Mouse (Mus musculus): Measurements from ENCODE around the gene Sema3a. TPM values are rescaled to one million over a fixed set of nuclear protein-coding genes. Genes with fewer than 3 reads are reported as not detected.
A peak's percentile ranks its signal among the peaks of the same experiment; 100 is the strongest.

Gene Sema3a
- 19.4 and 20.3 TPM in 2 replicates for polyA plus RNA-seq (2014; fragmentation: Nextera tagmentation; extraction: Ambion mirVana)

DNA sequence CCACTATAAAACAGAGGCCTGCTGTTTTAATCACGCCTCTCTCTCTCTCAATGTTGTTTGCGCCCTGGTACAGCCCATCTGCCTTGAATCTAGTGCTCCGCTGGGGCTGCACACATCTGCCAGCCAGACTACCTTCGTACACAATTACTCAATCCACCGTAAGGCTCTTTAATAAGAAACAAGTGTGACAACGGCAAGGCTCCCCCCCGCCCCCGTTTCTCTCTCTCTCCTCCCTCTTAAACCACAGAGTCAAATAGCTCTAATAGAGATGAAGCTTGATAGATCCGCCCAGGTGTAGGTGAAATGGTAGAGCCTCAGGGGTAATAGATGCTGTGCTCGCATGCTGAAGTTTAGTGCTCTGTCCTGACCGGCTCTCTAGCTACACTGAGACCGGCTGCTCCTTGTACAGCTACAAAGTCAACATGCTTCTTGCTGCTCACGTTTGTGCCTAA is at the start of gene Sema3a:
Gene Sema3a, plus strand, starts transcription at position 174 of the 452 bp plus-strand sequence.
- Histone ChIP-seq H3K9ac (ENCODE audit: low read length) (no peak within 1 kb of the TSS), H3K27me3 (ENCODE audit: control insufficient read depth, insufficient read depth, low read length) (no peaks in the 10 kb centered on the region), H3K36me3 (ENCODE audit: control insufficient read depth, insufficient read depth, low read length) (no peaks in the 10 kb centered on the region), H3K4me2 (ENCODE audit: low read depth, low read length, severe bottlenecking) (no peak within 1 kb of the TSS), H3K4me3 (ENCODE audit: low read depth, low read length) (no peak within 1 kb of the TSS), H3K9me3 (ENCODE audit: control insufficient read depth, low read length) (no peaks in the 10 kb centered on the region), H3K4me1 (replicated peaks; ENCODE audit: control insufficient read depth, insufficient read depth, low read length) (no peaks in the 10 kb centered on the region), H3K27ac (ENCODE audit: low read depth, low read length) (no peak within 1 kb of the TSS)
- peak; percentile 63 for ATAC-seq (replicated peaks; ENCODE audit: low FRiP score)
- 53% methylated on average over 13 of the region's 13 CpGs for WGBS
- peak; percentile 56 for DNase-seq (ENCODE audit: low spot score)

DNA sequence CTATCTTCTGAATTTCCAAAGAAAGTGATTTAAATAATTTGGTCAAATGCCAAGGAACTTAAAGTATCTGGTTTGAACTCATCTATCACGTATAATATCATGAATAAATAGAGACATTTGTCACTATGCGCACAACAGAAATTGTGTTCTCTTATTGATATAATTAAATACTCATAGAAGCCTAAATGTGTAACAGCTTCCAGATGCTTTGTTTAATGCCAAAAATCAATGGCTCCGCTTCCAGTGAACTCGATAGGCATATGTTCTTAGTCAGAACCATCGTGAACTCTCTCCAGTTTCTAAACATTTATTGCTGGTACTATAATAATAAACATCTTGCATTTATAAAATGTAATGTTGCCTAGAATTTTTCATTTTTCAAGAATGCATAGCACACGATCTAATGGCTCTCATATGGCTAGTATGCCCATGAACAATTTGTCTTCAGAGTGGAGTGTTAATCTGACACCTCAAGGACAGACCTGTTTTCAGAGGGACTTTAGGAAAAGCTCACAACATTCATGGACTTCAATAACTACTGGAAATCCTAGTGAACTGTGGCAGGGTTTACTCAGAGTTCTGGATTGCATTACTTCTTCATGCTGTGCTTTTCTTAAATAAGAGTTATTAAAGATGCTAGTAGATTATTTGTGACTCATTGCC is 40.3 kb upstream of the Sema3a start:
- H3K4me2 ChIP-seq (ENCODE audit: low read depth, low read length, severe bottlenecking) = no peak overlapping the region
- H3K4me1 ChIP-seq (replicated peaks; ENCODE audit: control insufficient read depth, insufficient read depth, low read length) = no peaks in the 10 kb centered on the region
- DNase-seq (ENCODE audit: low spot score) = no peak
- H3K4me3 ChIP-seq (ENCODE audit: low read depth, low read length) = no peak overlapping the region
- WGBS = 83% methylated on average over 6 of the region's 6 CpGs
- no peaks in the 10 kb centered on the region for H3K36me3 ChIP-seq (ENCODE audit: control insufficient read depth, insufficient read depth, low read length)
- H3K27me3 ChIP-seq (ENCODE audit: control insufficient read depth, insufficient read depth, low read length) = no peaks in the 10 kb centered on the region
- ATAC-seq (replicated peaks; ENCODE audit: low FRiP score) = no peak
- no peak overlapping the region for H3K27ac ChIP-seq (ENCODE audit: low read depth, low read length)
- H3K9ac ChIP-seq (ENCODE audit: low read length) = no peak overlapping the region
- H3K9me3 ChIP-seq (ENCODE audit: control insufficient read depth, low read length) = no peaks in the 10 kb centered on the region

DNA sequence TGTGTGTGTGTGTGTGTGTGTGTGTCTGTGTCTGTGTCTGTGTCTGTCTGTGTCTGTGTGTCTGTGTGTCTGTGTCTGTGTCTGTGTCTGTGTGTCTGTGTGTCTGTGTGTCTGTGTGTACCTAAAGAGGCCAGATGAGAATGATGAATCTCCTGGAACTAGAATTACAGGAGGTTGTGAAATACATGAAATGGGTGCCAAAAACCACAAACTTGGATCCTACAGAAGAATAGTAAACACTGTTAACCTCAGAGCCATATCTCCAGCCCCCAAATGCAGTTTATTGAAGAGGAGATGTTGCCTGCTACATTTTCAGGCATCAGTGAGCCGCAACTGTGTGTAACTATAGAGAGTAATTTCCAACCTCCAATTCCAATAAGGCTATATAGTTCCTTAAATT is 34.8 kb upstream of the Sema3a start:
- no peaks in the 10 kb centered on the region for H3K36me3 ChIP-seq (ENCODE audit: control insufficient read depth, insufficient read depth, low read length)
- no peak overlapping the region for H3K4me2 ChIP-seq (ENCODE audit: low read depth, low read length, severe bottlenecking)
- ATAC-seq (replicated peaks; ENCODE audit: low FRiP score) = no peak
- DNase-seq (ENCODE audit: low spot score) = no peak
- no peaks in the 10 kb centered on the region for H3K27me3 ChIP-seq (ENCODE audit: control insufficient read depth, insufficient read depth, low read length)
- H3K27ac ChIP-seq (ENCODE audit: low read depth, low read length) = no peak overlapping the region
- no peak overlapping the region for H3K9ac ChIP-seq (ENCODE audit: low read length)
- no peak overlapping the region for H3K4me3 ChIP-seq (ENCODE audit: low read depth, low read length)
- H3K9me3 ChIP-seq (ENCODE audit: control insufficient read depth, low read length) = no peaks in the 10 kb centered on the region
- WGBS = 92% methylated on average over 1 of the region's 1 CpGs
- H3K4me1 ChIP-seq (replicated peaks; ENCODE audit: control insufficient read depth, insufficient read depth, low read length) = no peaks in the 10 kb centered on the region

DNA sequence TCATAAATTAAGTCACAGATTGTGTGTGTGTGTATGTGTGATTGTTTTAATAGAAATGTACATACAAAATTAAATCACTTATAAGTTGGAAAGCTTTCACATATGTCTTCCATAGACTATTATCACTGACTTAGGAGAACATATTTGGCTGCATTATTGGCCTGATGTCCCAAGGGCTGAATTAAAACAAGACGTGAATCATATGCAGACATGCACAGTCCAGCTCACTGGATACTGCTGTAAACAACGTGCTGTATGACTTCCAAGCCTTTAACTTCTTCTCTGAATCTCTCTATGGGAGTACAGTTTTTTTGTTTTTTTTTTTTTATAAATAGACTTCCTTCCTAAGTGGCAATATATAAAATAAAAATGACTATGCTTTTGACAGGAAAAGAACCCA is 15.7 kb upstream of the Sema3a start:
- H3K4me3 ChIP-seq (ENCODE audit: low read depth, low read length) = no peak overlapping the region
- no peaks in the 10 kb centered on the region for H3K9me3 ChIP-seq (ENCODE audit: control insufficient read depth, low read length)
- ATAC-seq (replicated peaks; ENCODE audit: low FRiP score) = no peak
- 84% methylated on average over 2 of the region's 2 CpGs for WGBS
- no peaks in the 10 kb centered on the region for H3K27me3 ChIP-seq (ENCODE audit: control insufficient read depth, insufficient read depth, low read length)
- DNase-seq (ENCODE audit: low spot score) = no peak
- no peaks in the 10 kb centered on the region for H3K4me1 ChIP-seq (replicated peaks; ENCODE audit: control insufficient read depth, insufficient read depth, low read length)
- H3K36me3 ChIP-seq (ENCODE audit: control insufficient read depth, insufficient read depth, low read length) = no peaks in the 10 kb centered on the region
- no peak overlapping the region for H3K27ac ChIP-seq (ENCODE audit: low read depth, low read length)
- no peak overlapping the region for H3K4me2 ChIP-seq (ENCODE audit: low read depth, low read length, severe bottlenecking)
- no peak overlapping the region for H3K9ac ChIP-seq (ENCODE audit: low read length)

DNA sequence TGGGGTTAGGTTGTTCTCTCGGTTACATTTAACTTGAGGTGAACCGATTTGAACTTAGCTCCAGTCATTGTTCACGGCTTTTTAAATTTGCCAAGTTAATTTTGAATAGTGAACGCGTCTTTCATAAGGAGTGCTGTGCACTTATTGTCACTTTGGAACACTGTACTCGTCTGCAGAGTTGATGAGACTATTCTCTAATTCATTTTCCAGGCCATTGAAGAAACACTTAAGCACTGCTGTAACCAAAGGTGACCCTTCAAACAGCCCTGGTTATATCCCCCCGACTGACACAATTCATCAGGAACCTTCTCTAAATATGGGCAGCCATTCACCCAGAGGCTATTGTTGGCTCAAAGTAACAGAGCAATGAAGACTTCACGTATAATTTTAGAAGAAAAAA is 8.0 kb upstream of the Sema3a start:
- Histone ChIP-seq H3K4me3 (ENCODE audit: low read depth, low read length) (no peak overlapping the region), H3K27ac (ENCODE audit: low read depth, low read length) (no peak overlapping the region), H3K27me3 (ENCODE audit: control insufficient read depth, insufficient read depth, low read length) (no peaks in the 10 kb centered on the region), H3K36me3 (ENCODE audit: control insufficient read depth, insufficient read depth, low read length) (no peaks in the 10 kb centered on the region), H3K4me1 (replicated peaks; ENCODE audit: control insufficient read depth, insufficient read depth, low read length) (no peaks in the 10 kb centered on the region), H3K4me2 (ENCODE audit: low read depth, low read length, severe bottlenecking) (no peak overlapping the region), H3K9me3 (ENCODE audit: control insufficient read depth, low read length) (no peaks in the 10 kb centered on the region), H3K9ac (ENCODE audit: low read length) (no peak overlapping the region)
- 47% methylated on average over 8 of the region's 8 CpGs for WGBS
- ATAC-seq (replicated peaks; ENCODE audit: low FRiP score) = no peak
- DNase-seq (ENCODE audit: low spot score) = no peak

DNA sequence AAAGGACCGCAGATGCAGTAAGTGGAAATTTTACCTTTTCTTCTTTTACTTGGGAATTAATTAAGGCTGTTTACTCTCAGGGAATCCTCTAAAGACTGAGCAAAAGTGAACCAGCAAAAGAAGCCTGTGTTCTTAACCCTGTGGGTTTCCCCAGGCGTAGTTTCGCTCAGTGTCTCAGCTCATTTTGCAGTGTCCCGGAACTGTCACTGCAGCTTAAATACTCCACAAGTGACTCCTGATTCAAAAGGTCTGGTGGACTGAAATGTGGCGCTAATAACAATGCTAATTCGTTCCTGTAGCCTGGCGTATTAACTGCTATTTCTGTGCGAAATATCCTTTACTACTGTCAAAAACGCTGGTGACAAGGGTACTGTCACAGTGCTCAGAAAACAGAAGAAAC is 543 bp downstream of the Sema3a start:
- ATAC-seq (replicated peaks; ENCODE audit: low FRiP score) (no peak), DNase-seq (ENCODE audit: low spot score) (no peak)
- Histone ChIP-seq H3K4me3 (ENCODE audit: low read depth, low read length) (no peak overlapping the region), H3K27ac (ENCODE audit: low read depth, low read length) (no peak overlapping the region), H3K36me3 (ENCODE audit: control insufficient read depth, insufficient read depth, low read length) (no peaks in the 10 kb centered on the region), H3K27me3 (ENCODE audit: control insufficient read depth, insufficient read depth, low read length) (no peaks in the 10 kb centered on the region), H3K4me1 (replicated peaks; ENCODE audit: control insufficient read depth, insufficient read depth, low read length) (no peaks in the 10 kb centered on the region), H3K9ac (ENCODE audit: low read length) (no peak overlapping the region), H3K9me3 (ENCODE audit: control insufficient read depth, low read length) (no peaks in the 10 kb centered on the region), H3K4me2 (ENCODE audit: low read depth, low read length, severe bottlenecking) (no peak overlapping the region)
- WGBS = 63% methylated on average over 9 of the region's 9 CpGs

DNA sequence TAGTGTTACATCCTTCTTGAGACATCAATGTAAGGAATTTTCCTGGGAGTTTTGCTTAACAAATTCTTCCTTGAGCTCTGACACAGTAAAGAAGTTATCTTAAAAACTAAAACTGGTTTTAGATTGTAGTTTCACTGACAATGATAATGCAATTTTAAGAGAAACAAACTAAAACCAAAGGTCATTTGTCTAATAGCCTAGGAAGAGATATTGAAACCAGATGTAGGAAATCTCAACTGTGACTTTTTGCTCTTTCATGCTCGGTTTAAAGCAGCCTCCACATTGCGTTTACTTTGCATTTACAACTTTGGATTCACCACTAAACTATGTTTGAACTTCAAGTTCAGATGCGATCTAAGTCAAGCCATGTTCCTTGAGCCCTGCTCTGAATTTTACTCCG is 982 bp downstream of the Sema3a start:
- no peak for DNase-seq (ENCODE audit: low spot score)
- Histone ChIP-seq H3K36me3 (ENCODE audit: control insufficient read depth, insufficient read depth, low read length) (no peaks in the 10 kb centered on the region), H3K27me3 (ENCODE audit: control insufficient read depth, insufficient read depth, low read length) (no peaks in the 10 kb centered on the region), H3K9me3 (ENCODE audit: control insufficient read depth, low read length) (no peaks in the 10 kb centered on the region), H3K4me3 (ENCODE audit: low read depth, low read length) (no peak overlapping the region), H3K4me2 (ENCODE audit: low read depth, low read length, severe bottlenecking) (no peak overlapping the region), H3K9ac (ENCODE audit: low read length) (no peak overlapping the region), H3K27ac (ENCODE audit: low read depth, low read length) (no peak overlapping the region), H3K4me1 (replicated peaks; ENCODE audit: control insufficient read depth, insufficient read depth, low read length) (no peaks in the 10 kb centered on the region)
- WGBS = 73% methylated on average over 4 of the region's 4 CpGs
- no peak for ATAC-seq (replicated peaks; ENCODE audit: low FRiP score)

DNA sequence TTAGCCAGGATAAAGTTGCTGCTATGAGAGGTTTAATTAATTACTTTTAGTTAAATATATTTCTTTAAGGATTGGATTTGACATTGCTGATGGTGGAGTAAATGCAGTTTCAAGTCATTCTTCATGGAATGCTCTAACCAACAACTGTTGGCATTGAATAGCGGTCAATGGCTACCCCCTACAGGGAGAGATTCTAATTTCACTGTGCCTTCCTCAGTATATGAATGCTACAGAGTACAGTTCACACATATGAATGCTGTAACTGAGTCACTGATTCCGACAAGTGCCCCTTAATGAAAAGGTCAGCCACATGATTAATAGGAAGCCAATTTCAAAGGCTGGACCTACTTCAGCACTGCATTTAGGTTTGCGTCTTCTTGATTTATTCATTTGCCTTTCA is 1.9 kb downstream of the Sema3a start:
- Histone ChIP-seq H3K27me3 (ENCODE audit: control insufficient read depth, insufficient read depth, low read length) (no peaks in the 10 kb centered on the region), H3K4me2 (ENCODE audit: low read depth, low read length, severe bottlenecking) (no peak overlapping the region), H3K9me3 (ENCODE audit: control insufficient read depth, low read length) (no peaks in the 10 kb centered on the region), H3K4me3 (ENCODE audit: low read depth, low read length) (no peak overlapping the region), H3K9ac (ENCODE audit: low read length) (no peak overlapping the region), H3K27ac (ENCODE audit: low read depth, low read length) (no peak overlapping the region), H3K36me3 (ENCODE audit: control insufficient read depth, insufficient read depth, low read length) (no peaks in the 10 kb centered on the region), H3K4me1 (replicated peaks; ENCODE audit: control insufficient read depth, insufficient read depth, low read length) (no peaks in the 10 kb centered on the region)
- no peak for ATAC-seq (replicated peaks; ENCODE audit: low FRiP score)
- WGBS = 82% methylated on average over 3 of the region's 3 CpGs
- DNase-seq (ENCODE audit: low spot score) = no peak

DNA sequence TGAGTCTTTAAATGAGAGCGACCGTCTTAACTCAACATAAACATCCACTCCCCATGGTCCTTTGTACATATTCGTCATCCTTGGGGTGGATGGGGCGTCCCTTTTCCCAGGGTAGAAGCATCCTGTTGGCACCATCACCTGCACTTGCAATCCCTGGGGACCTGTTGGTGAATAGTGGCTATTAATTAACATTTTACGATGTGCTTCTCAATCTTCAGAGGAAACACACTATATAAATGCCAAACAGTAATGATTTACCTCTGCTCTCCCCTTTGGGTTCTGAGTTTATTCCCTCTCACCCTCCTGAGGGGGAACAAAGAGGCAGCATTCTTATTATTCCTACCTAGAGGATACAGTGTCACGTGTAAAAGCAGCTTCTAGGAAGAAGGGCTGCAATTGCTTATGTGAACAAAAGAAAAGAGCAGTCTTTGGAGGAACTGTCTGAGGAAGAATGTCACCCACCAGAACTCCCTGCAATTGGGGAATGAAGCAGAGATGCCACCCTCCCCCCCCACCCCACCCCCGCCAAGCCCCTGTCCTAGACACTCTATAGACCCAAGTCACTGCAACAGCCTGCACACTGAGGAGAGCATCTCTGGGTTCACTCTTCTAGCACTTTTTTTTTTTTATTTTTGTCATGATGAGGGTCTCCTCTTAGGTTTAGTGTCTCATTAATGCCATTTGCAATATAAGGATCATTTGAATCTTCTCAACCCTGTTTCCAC is 19.7 kb downstream of the Sema3a start:
- no peak overlapping the region for H3K9ac ChIP-seq (ENCODE audit: low read length)
- H3K27me3 ChIP-seq (ENCODE audit: control insufficient read depth, insufficient read depth, low read length) = no peaks in the 10 kb centered on the region
- no peaks in the 10 kb centered on the region for H3K4me1 ChIP-seq (replicated peaks; ENCODE audit: control insufficient read depth, insufficient read depth, low read length)
- DNase-seq (ENCODE audit: low spot score) (no peak), ATAC-seq (replicated peaks; ENCODE audit: low FRiP score) (no peak)
- no peak overlapping the region for H3K27ac ChIP-seq (ENCODE audit: low read depth, low read length)
- WGBS = 66% methylated on average over 7 of the region's 7 CpGs
- H3K4me2 ChIP-seq (ENCODE audit: low read depth, low read length, severe bottlenecking) = no peak overlapping the region
- no peaks in the 10 kb centered on the region for H3K9me3 ChIP-seq (ENCODE audit: control insufficient read depth, low read length)
- no peaks in the 10 kb centered on the region for H3K36me3 ChIP-seq (ENCODE audit: control insufficient read depth, insufficient read depth, low read length)
- no peak overlapping the region for H3K4me3 ChIP-seq (ENCODE audit: low read depth, low read length)
